Mouse (Mus musculus): ENCODE data around the gene Hoxb6. TPM values are rescaled to one million over a fixed set of nuclear protein-coding genes. Genes with fewer than 3 reads are reported as not detected.

Hoxb6 gene
- total and polyA plus RNA-seq, 2 experiments: 0.15 TPM; not detected in 1

DNA sequence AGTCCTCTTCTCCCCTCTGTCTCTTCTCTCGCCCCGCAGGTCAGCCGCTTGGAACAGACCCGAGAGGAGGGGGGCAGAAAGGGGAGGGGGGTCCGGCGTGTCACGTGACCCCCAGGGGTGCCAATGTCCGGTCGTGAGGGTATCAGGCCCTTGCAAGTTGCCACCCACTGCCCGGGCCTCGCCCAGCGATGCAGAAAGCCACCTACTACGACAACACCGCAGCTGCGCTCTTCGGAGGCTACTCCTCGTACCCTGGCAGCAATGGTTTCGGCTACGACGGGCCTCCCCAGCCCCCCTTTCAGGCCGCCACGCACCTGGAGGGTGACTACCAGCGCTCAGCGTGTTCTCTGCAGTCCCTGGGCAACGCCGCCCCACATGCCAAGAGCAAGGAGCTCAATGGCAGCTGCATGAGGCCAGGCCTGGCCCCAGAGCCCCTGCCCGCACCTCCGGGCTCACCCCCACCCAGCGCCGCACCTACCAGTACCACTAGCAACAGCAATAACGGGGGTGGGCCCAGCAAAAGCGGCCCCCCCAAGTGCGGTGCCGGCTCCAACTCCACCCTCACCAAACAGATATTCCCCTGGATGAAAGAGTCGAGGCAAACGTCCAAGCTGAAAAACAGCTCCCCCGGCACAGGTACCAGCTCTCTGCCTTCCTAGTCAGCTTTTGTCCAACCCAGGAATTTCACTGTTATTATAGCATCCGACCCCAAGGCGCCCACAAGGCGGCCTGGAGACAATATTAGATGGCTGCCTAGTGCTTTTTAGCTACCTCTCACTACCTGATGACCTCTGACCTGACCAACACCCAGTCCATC, 52.0 kb downstream of the Hoxb6 start:
- H3K27me3 ChIP-seq (ENCODE audit: control insufficient read depth, insufficient read depth, low read length): peaks cover 29% of the 10 kb centered on the region
- peaks cover 3% of the 10 kb centered on the region; the same call in 1 of the 2 replicates for H3K4me1 ChIP-seq (ENCODE audit: control insufficient read depth, insufficient read depth, low read length)
- 25% methylated on average over 40 of the region's 40 CpGs for WGBS
- H3K36me3 ChIP-seq (ENCODE audit: control insufficient read depth, insufficient read depth, low read length): no peaks in the 10 kb centered on the region
- no peak overlapping the region for H3K9ac ChIP-seq (ENCODE audit: low read depth, low read length)
- H3K4me3 ChIP-seq (ENCODE audit: insufficient read depth, low read depth, low read length): no peak overlapping the region
- H3K27ac ChIP-seq (replicated peaks; ENCODE audit: insufficient read depth, low read depth, low read length): no peak overlapping the region
- no peak for TF ChIP-seq CTCF (IDR thresholded peaks at IDR 0.05; ENCODE audit: low read depth, low read length)
- no peak for TF ChIP-seq POLR2A (IDR thresholded peaks at IDR 0.05; ENCODE audit: extremely low read depth, insufficient read depth, low read length)
- no peak for DNase-seq (ENCODE audit: extremely low read depth, low read depth, low spot score)
- no peaks in the 10 kb centered on the region for H3K79me2 ChIP-seq (ENCODE audit: control insufficient read depth, insufficient read depth, low read length)

DNA sequence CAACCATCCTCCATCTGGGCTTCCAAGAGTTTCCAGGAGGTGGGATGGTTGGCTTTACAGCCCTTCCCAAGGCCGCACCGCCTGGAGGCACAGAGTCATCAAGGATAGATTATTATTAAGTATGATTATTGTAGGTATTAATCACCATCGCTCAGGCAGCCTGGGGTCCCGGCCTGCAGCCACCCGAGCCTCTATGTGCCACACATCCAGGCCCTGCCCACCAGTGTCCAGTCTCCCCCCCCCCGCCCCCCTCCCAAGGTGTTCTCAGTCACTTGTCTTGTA, 52.5 kb downstream of the Hoxb6 start:
- 25% methylated on average over 6 of the region's 6 CpGs for WGBS
- H3K27me3 ChIP-seq (ENCODE audit: control insufficient read depth, insufficient read depth, low read length): peaks cover 29% of the 10 kb centered on the region

DNA sequence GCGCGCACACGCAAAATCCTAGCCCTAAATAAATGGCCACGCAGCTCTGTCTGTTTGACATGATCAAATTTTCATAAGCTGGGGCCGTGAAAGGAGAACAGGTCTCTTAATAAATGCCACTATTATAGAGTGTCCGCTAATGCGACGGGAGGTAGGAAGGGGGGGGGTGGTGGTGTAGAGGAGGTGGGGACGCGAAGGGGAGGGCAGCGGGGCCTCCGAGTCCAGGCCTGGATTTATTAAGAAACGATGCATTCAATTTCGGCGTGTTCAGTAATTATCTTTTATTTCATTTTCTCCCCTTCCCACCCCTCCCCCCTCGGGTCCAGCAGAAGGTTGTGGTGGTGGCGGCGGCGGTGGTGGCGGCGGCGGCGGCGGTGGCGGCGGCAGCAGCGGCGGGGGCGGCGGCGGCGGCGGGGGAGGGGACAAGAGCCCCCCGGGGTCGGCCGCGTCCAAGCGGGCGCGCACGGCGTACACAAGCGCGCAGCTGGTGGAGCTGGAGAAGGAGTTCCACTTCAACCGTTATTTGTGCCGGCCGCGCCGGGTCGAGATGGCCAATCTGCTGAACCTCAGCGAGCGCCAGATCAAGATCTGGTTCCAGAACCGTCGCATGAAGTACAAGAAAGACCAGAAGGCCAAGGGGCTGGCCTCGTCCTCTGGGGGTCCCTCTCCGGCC, 53.1 kb downstream of the Hoxb6 start:
- Histone ChIP-seq H3K79me2 (ENCODE audit: control insufficient read depth, insufficient read depth, low read length) (no peaks in the 10 kb centered on the region), H3K4me3 (ENCODE audit: insufficient read depth, low read depth, low read length) (peak overlapping the region; percentile 33; the same call in 1 of the 2 replicates), H3K4me1 (ENCODE audit: control insufficient read depth, insufficient read depth, low read length) (peaks cover 3% of the 10 kb centered on the region; the same call in 1 of the 2 replicates), H3K27me3 (ENCODE audit: control insufficient read depth, insufficient read depth, low read length) (peaks cover 29% of the 10 kb centered on the region), H3K36me3 (ENCODE audit: control insufficient read depth, insufficient read depth, low read length) (no peaks in the 10 kb centered on the region), H3K27ac (replicated peaks; ENCODE audit: insufficient read depth, low read depth, low read length) (no peak overlapping the region), H3K9ac (ENCODE audit: low read depth, low read length) (peak overlapping the region; percentile 42)
- no peak for DNase-seq (ENCODE audit: extremely low read depth, low read depth, low spot score)
- TF ChIP-seq POLR2A (IDR thresholded peaks at IDR 0.05; ENCODE audit: extremely low read depth, insufficient read depth, low read length): no peak
- TF ChIP-seq CTCF (IDR thresholded peaks at IDR 0.05; ENCODE audit: low read depth, low read length): no peak
- WGBS: 12% methylated on average over 56 of the region's 56 CpGs

More for the DNA sequence above, 52.5 kb downstream of the Hoxb6 start:
- TF ChIP-seq CTCF (IDR thresholded peaks at IDR 0.05; ENCODE audit: low read depth, low read length): no peak
- Histone ChIP-seq H3K4me3 (ENCODE audit: insufficient read depth, low read depth, low read length) (no peak overlapping the region), H3K27ac (replicated peaks; ENCODE audit: insufficient read depth, low read depth, low read length) (no peak overlapping the region), H3K9ac (ENCODE audit: low read depth, low read length) (no peak overlapping the region), H3K4me1 (ENCODE audit: control insufficient read depth, insufficient read depth, low read length) (peaks cover 3% of the 10 kb centered on the region; the same call in 1 of the 2 replicates), H3K79me2 (ENCODE audit: control insufficient read depth, insufficient read depth, low read length) (no peaks in the 10 kb centered on the region), H3K36me3 (ENCODE audit: control insufficient read depth, insufficient read depth, low read length) (no peaks in the 10 kb centered on the region)
- DNase-seq (ENCODE audit: extremely low read depth, low read depth, low spot score): no peak

DNA sequence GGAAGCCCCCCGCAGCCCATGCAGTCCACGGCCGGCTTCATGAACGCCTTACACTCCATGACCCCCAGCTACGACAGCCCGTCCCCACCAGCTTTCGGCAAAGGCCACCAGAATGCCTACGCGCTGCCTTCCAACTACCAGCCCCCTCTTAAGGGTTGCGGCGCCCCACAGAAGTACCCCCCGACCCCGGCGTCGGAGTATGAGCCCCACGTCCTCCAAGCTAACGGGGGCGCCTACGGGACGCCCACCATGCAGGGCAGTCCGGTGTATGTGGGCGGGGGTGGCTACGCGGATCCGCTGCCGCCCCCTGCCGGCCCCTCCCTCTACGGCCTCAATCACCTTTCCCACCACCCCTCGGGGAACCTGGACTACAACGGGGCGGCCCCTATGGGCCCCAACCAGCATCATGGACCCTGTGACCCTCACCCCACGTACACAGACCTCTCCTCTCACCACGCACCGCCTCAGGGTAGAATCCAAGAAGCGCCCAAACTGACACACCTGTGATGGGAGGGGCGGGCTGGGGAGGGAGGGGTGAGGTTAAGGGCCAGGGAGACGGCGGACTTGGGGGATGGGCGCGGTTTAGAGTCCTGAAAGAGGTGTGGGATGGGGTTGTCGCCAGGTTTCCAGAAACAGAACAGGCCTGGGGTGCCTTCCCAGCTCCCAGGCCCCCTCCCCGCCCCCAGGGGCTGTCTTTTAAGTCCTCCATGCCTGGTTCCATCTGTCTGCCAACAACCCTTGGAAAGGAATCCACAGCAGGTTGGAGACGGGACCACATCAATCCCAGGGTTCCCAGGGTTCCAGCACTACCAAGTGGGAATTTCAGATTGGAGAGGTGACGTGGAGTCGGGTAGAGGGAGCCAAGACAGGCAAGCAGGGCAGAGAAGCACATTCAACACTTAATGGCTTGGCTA, 53.9 kb downstream of the Hoxb6 start:
- peak overlapping the region; percentile 42; the same call in 1 of the 2 replicates for H3K9ac ChIP-seq (ENCODE audit: low read depth, low read length)
- no peaks in the 10 kb centered on the region for H3K36me3 ChIP-seq (ENCODE audit: control insufficient read depth, insufficient read depth, low read length)
- H3K79me2 ChIP-seq (ENCODE audit: control insufficient read depth, insufficient read depth, low read length): no peaks in the 10 kb centered on the region
- DNase-seq (ENCODE audit: extremely low read depth, low read depth, low spot score): no peak
- TF ChIP-seq POLR2A (IDR thresholded peaks at IDR 0.05; ENCODE audit: extremely low read depth, insufficient read depth, low read length) (no peak), CTCF (IDR thresholded peaks at IDR 0.05; ENCODE audit: low read depth, low read length) (0 out of 2 replicates have a peak, but pooled peaks have one; percentile 17)
- 21% methylated on average over 45 of the region's 45 CpGs for WGBS
- H3K27ac ChIP-seq (replicated peaks; ENCODE audit: insufficient read depth, low read depth, low read length): no peak overlapping the region
- H3K4me1 ChIP-seq (ENCODE audit: control insufficient read depth, insufficient read depth, low read length): peaks cover 3% of the 10 kb centered on the region; the same call in 1 of the 2 replicates
- H3K4me3 ChIP-seq (ENCODE audit: insufficient read depth, low read depth, low read length): peak overlapping the region; percentile 33; the same call in 1 of the 2 replicates
- peaks cover 29% of the 10 kb centered on the region for H3K27me3 ChIP-seq (ENCODE audit: control insufficient read depth, insufficient read depth, low read length)

DNA sequence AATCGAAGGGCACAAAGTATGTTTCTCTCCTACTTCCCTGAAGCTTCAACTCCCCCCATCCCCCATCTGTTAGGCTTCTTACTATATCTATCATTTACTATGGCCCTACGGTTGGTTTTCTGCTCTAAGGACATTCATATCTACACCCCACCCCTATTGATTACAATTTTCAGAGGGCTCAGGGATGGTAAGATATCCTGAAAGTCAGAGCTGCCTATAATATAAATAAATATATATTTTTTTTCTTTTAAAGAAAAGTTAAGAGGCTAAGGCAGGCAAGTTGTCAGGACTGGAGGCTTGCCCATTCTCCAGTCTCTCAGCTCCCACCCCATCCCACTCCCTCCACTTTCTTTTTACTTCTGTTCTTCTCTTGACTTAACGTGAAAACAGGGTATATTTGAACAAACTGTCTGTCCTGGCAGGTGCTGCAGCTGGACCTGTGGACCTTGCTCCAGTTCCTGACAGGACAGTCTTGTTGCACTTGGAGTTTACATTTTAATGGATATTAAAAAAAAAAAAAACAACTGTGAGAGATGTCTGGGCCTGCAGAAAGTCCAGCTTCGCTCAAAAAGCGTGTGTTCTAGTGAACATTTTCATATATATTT, 54.7 kb downstream of the Hoxb6 start:
- H3K4me1 ChIP-seq (ENCODE audit: control insufficient read depth, insufficient read depth, low read length): peaks cover 3% of the 10 kb centered on the region; the same call in 1 of the 2 replicates
- WGBS: 40% methylated on average over 5 of the region's 5 CpGs
- H3K9ac ChIP-seq (ENCODE audit: low read depth, low read length): no peak overlapping the region
- H3K27me3 ChIP-seq (ENCODE audit: control insufficient read depth, insufficient read depth, low read length): peaks cover 26% of the 10 kb centered on the region
- no peaks in the 10 kb centered on the region for H3K36me3 ChIP-seq (ENCODE audit: control insufficient read depth, insufficient read depth, low read length)
- no peak for TF ChIP-seq CTCF (IDR thresholded peaks at IDR 0.05; ENCODE audit: low read depth, low read length)
- TF ChIP-seq POLR2A (IDR thresholded peaks at IDR 0.05; ENCODE audit: extremely low read depth, insufficient read depth, low read length): no peak
- no peaks in the 10 kb centered on the region for H3K79me2 ChIP-seq (ENCODE audit: control insufficient read depth, insufficient read depth, low read length)
- no peak overlapping the region for H3K27ac ChIP-seq (replicated peaks; ENCODE audit: insufficient read depth, low read depth, low read length)
- peak; percentile 16 for DNase-seq (ENCODE audit: extremely low read depth, low read depth, low spot score)
- no peak overlapping the region for H3K4me3 ChIP-seq (ENCODE audit: insufficient read depth, low read depth, low read length)

Data from liver, adult 2 months (tissue).